Mouse (Mus musculus): ENCODE measurements at regions not wholly inside any gene's neighbourhood (a gene's known extent, or its start where the extent isn't known, plus 50 kb on each side); places are given as distances from the start of the nearest gene placed in this dataset.
A peak's percentile ranks its signal among the peaks of the same experiment; 100 is the strongest.

DNA sequence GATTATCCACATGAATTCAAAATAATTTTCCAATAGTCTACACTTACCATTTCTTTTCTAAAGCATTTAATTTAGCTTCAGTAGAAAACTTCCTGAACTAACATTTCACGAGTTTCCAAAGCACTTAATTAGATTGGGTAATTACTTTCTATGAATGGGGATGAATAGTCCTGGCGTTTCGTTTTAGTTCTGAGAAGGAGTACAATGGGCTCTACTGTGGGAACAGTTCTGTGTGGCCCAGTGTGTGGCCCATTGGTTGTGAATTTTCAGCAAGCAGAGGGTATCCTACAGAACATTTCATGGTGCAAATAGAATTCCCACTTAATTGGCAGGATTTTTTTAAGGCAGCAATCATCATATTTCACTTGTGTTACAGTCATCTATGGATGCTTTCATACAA, 95.5 kb downstream of the 1700017N19Rik start:
- DNase-seq: no peak

DNA sequence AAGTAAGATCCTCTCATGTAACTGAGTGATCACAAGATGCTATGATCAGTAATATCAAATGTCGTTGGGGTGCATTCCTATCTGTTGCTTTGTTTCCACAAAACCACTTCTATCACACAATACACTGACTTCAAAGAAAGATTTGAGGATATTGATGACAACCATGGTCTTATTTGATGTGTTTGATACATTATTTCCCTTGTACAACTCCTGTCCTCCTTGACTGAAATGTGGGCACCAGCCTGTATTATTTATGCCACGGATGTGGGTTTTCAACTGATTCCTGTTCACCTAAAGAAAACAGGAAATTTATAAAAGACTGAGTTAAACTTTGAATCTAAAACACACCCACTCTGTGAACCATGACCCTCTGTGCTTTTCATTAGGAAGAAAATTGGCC, 105.7 kb downstream of the 1700017N19Rik start:
- no peak for DNase-seq

DNA sequence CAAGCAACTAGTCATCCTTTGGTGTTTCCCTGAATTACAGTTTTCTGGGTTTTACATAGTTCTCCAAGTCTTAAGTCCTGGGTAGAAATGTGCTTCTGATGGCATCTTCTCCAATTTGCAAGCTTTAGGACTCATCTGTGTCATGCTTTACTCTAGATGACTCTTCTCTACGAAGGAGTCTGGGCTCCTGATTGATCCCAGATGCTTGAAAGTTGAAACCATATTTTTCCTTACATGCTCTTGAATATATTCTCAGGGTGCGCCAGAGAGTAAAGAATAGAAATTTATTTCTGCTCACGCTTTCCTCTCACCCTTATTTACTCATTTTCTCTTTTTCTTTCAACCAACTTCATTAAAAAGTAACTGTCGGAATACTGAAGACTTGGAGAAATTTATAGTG, 108.9 kb downstream of the 1700017N19Rik start:
- DNase-seq: no peak

GRCm38 (mm10) chr10:100700281-100701205, 110.3 kb downstream of the 1700017N19Rik start:
- no peak for DNase-seq

DNA sequence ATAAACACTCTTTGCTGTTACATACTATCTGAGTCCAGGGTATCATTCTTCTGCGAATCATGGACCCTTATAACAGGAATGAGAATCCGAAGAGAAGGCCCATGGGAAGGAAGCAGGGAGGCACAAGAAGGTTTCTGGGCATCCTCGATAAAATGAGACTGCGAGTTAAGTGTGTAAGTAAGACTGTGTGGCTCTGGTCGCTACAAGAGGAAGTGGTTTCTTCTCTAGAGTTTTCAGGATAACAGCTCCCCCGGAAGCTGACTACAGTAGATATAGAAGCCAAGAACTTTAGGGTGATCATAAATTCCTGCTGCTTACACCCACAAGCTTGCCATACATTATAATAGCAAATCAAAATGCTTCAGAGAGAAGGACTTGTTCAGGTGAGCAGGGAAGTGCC, 111.7 kb downstream of the 1700017N19Rik start:
- no peak for DNase-seq

DNA sequence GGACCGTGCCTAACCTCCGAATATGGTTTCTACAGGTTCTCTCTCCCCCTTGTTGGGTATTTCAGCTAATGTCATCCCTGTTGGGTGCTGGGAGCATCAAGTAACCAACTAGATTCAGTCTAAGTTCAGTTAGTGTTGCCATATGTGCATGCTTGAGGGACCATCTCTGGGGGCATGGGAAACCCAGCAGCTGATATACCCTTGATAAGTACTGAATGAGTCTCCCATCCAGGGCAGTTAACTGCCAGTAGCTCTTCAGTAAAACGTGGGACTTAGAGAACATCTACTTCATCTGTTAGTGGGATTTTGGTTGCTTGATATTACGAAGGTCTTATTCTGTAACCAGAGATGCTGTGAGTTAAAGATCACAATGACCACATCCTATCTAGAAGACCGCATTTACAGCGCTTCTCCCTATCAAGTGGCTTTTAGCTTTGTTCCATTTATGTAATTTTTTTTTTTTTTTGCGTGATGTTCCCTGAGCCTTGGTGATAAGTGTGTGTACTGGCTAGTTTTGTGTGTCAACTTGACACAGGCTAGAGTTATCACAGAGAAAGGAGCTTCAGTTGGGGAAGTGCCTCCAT, 125.9 kb downstream of the 1700017N19Rik start:
- DNase-seq: no peak

- DNase-seq: no peak
Observed at GRCm38 (mm10) chr10:100718574-100718973, 128.3 kb downstream of the 1700017N19Rik start.

DNA sequence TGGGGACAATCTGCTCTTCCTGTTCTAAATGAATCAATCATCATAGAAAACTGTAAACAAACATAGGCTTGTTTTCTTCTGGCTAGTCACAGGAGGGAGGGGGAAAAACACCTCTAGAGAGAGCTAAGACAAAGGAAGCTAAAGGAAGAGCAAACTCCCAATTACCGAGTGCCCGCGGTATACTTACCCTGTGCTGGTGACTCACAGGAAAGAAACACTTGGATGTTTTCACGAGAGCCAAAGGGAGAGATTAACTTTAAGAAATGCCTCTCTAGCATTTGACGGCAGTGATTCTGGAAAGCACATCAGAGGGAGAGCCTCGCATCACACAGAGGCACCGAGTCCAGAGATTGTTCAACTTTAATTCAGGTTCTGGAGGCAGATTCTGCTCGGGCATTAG, 151.0 kb downstream of the 1700017N19Rik start:
- DNase-seq: no peak

- peak; percentile 74 for DNase-seq
Observed at GRCm38 (mm10) chr10:100742065-100742464, 151.8 kb downstream of the 1700017N19Rik start.

DNA sequence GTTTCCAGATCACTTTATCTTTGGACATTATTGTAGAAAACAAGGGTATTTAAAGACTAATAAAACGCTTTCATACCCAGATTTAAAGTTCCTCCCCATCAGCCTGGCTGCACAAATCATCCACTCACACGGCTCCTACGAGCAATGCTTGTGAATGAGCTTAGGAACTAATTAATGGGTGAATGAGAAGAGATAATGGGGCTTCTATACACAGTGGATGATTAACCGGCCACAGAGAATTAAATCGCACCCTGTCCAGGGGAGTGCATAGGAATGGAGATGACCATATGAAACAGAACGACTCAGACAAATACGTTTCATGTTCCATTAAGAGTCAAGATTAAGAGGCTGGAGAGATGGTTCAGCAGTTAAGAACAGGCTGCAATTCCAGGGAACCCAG, 155.9 kb downstream of the 1700017N19Rik start:
- no peak for DNase-seq

DNA sequence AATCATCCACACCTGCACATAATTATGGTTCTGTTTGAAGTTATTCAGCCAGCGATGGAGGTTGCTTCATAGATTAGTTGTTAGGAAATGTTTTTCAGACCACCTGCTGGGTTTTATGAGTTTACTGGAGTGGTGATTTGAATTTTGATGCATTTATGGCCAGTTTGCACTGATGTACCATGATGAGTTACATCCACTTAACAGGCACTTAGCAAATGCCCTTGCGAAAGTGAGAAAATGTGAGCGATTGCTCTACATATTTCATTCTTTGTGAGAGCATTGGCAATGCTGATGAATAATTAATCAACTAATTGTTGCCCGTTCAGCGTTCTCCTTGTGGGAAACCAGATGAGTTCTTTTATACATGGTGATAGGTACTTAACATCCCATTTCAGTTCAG, 164.7 kb downstream of the 1700017N19Rik start:
- DNase-seq: no peak

- DNase-seq: no peak
Observed at GRCm38 (mm10) chr10:100774252-100774651, 184.0 kb downstream of the 1700017N19Rik start.

DNA sequence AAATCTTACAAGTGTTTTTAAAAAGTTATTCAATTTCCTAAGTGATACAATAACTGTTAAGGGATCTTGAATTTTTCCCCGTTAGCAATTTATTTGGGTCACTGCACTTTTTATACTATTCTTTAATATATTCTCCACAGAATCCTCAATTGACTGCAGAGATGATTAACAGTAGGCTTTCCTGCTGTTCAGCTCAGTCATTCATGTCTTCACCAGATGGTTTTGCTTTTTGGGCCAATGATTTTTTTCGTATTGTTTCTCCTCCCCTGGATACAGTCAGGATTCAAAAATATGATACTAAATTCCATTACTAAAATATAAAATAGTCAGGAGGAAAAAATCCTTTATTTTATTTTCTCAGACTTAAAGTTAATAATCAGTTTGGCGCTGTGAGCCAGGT, 201.9 kb downstream of the 1700017N19Rik start:
- DNase-seq: no peak

GRCm38 (mm10) chr10:100792569-100792968, 202.3 kb downstream of the 1700017N19Rik start:
- no peak for DNase-seq

DNA sequence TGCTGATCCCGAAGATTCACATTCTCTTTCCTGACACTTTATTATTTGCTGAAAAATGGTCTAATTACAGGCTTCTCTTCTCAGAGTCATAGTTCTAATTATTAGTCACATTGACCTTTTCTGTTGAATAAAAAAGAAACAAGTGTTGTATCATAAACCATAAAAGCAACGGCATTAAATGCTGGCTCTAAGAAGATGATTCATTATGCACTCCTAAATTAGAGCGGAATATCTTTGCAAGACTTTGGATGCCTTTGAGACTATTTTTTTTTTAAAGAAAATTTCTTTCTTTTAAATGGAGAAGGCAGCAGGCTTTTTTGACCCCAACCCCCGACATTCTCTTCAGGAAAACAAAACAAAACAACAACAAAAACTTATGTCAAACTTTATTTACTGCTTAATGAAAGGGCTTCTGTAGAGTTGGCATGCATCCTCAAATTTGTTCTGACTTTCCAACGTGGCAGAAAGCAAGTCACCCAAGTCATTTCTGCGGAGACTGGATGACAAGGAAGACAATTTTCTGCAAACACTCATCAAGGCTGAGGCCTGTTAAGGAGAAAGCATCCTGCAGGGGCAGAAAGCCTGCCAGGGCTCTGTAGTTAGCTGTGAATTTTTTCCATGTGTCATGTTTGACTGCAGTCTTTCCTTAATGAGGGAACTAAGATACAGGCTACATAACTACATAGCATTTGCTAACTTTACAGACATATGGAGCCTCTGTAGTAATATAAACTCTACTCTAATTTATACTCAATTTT, 205.1 kb downstream of the 1700017N19Rik start:
- no peak for DNase-seq

- DNase-seq: no peak
Observed at GRCm38 (mm10) chr10:100811639-100812038, 221.4 kb downstream of the 1700017N19Rik start.

- DNase-seq: no peak
Observed at GRCm38 (mm10) chr10:100834794-100835193, 244.5 kb downstream of the 1700017N19Rik start.

GRCm38 (mm10) chr10:100853213-100853612, 262.9 kb downstream of the 1700017N19Rik start:
- no peak for DNase-seq

DNA sequence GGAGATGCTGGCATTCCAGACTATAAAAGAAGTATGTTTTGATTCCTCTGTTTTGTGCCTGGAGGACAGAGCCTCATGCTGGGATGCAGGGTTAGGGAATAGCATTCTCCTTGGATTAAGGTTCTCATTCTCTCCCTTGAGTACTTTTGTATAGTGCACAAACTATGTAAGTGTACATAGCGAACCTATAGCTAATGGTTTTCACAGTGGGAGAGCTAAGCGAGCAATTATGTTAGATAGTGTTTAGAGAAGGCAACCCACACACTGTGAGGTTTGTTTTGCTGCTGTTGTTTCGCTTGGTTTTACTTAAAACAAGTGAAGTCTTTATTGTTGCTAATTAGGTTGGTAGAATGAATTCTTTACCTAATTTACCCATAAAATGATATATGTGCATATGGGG, 266.2 kb downstream of the 1700017N19Rik start:
- DNase-seq: no peak

DNA sequence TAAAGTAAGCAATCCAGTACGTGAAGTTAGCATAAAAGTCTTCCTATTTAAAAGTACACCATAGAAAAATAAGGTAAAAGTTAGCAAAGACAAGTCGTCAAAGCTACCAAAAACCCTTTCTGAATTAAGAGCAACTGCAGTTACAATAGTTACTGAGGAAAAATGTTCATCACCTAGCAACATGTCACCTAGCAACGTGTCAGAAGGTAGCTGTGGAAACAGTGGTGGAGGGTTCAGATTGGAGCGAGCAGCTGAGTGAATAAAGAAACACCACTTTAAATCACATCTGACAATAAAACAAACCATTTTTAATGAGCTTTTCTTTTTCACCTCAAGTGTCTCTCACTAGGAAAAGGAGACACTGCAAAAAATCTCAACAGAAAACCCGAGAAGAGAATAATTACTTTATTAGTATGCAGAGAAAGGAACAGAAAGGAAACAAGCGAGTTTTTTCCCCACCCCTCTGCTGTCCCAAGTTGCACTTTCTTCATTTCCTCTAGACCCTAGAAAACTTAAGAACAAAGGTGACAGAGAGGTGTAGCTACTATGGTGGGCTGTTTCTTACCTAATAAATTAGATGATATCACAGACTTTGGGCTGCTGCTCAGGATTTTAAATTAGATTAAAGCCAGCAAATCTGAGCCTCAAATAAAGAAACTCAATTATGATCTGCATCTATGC, 275.4 kb downstream of the 1700017N19Rik start:
- no peak for DNase-seq

- DNase-seq: peak in 1 of 2 experiments; percentile 2
Observed at GRCm38 (mm10) chr10:100868360-100868916, 278.2 kb downstream of the 1700017N19Rik start.

GRCm38 (mm10) chr10:100882584-100882983, 292.3 kb downstream of the 1700017N19Rik start:
- no peak for DNase-seq

DNA sequence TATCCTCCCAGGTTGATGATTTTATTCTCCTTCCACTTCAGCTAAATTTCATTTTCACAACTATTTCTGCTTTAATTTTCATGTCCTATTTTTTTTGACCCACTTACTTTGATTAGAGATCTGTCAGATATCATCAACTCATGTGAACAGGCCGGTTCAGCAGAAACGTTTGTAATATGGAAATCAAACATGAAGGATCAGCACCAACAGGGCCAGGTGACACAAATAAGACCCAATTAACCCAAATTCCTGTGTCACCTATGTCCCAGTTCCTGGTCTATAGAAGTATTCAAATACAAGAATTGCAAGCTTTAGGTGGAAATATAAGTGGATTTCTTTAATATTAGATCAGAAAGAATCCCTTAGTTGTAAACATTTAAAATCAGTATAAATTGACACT, 332.7 kb downstream of the 1700017N19Rik start:
- DNase-seq: no peak
